Mouse (Mus musculus): Measurements from ENCODE around the gene Pkdrej. TPM values are rescaled to one million over a fixed set of nuclear protein-coding genes. Genes with fewer than 3 reads are reported as not detected.
"Not testable (repeated sequence)": the region's sequence is repeated elsewhere in the genome, so short reads cannot be mapped to it uniquely, and the experiment has no call there.

Pkdrej gene
- total RNA-seq, 2 experiments from 2014 or later, result 0.69 to 0.92 TPM

DNA sequence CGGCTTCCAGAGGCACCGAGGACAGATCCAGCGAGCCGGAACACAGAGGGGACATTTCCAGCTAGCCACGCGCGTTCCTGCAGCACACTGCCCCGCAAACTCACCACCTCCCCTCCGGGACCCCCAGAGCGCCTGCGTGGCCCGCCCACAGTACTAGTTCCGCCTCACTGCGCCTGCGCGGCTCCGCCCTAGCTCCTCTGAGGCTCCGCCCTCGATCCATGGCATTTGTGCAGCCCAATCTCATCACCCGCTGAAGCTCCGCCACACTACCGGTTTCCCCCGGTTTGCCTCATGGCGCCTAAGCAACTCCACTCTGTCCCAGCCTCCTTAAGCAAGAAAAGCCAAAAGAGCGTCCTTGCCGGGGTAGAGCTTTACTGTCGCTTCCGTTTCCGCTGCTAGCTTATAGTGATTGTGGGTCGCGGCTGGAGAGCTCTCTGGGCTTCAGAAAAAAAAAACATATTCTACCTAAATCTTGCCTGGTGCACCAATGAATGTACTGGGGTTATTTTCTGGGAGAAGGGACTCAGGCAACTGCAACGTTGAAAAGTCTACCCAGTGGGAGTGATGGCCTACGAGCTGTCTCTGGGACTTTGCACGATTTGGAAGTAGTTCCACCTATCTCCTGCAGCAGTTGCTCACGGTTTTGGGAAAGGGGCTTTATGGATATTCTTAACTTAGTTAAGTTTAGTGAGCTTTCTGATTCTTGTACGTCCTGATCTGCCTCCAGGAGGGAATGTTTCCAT lies 9.8 kb downstream of the Pkdrej start, which contains the start of gene Cdpf1:
Gene Cdpf1, minus strand, starts transcription at position 163 of the 743 bp plus-strand sequence.
- peak; percentile 99 for DNase-seq (ENCODE audit: low spot score in 2 of 2)
- intact Hi-C loops (cut with DNase I), result loop anchor here (1.0 to 5.0 kb wide), 2 partner anchors 21 to 74 kb away; partner anchors contain the start of gene Ttc38

DNA sequence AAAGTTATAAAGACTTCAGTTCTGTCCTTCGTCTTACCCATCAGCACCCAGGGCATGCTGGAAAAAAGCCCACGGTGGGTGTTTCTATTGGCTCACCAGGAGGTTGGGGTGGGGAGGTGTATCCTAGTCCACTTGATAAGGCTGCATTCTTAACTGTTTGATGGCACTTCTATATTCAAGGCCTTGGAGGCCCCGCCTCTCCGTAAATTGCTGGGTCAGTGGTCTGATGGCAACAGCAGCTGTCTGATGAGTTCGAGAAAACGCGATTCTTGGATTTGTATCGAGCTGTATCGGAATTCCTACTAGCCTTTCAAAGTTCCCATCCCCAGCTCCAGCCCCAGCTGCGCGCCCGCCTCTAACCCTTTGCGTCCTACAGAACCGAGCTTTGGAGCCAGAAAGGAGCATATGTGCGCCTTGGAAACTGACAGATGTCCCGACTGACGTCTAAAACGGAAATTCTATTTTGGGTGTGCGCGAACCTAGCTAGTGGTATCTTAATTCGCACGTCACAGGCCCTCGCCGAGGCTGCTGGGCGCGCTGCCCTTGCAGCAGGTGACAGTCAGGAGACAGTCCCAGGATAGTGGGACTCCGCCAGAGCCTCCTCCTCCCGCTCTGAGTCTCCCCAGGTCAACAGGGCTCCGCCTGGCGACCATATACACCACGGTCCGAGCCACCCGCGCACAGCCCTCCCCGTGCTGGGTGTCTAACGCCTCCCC lies 10.6 kb downstream of the Pkdrej start:
- intact Hi-C loops (cut with DNase I), result loop anchor here (1.0 to 5.0 kb wide), 2 partner anchors 21 to 74 kb away; partner anchors contain the start of gene Ttc38

DNA sequence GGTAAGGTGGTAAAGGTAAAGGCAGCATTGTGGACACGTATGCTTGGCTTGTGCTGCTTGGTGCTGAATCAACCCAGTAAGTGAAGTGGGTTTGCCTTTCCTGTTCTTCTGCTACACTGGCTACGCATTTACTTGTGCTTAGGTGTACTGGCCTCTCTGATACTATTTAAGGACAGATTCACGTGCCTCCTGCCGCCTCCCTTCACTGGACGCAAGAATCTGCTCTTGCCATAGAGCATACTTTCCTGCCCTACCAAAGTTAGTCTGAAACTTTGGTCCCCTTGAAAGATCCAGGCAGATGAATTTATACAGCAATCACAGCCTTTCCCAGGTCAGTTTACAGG lies 11.1 kb downstream of the Pkdrej start:
- intact Hi-C loops (cut with DNase I), result loop anchor here (5.0 kb wide), 1 partner anchor 73 kb away; no protein-coding TSS in a partner anchor
- DNase-seq (ENCODE audit: low spot score in 2 of 2), result peak; percentile 14 to 28

More for the DNA sequence above, 10.6 kb downstream of the Pkdrej start:
- DNase-seq (ENCODE audit: low spot score in 2 of 2), result peak; percentile 79 to 94

DNA sequence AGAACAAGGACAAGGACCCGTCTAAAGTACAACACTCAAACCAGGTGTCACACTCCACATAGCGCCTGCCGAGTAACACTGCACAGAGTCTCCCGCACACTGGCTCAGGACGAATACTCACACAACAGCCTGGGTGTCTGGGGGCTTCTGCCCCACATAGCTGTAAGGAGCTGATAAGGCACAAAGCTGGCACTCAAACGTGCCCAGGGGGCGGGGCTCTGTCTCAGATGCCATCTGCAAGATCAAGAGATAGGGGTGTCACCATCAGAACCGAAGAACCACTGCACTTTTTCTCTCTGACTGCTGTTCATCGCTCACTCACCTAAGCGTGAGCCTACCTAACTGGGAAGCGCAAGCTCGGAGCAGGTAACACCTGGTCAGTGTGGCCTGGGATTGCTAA lies 12.4 kb downstream of the Pkdrej start:
- DNase-seq (ENCODE audit: low spot score in 2 of 2), result no peak
- intact Hi-C loops (cut with DNase I), result no loop called here

DNA sequence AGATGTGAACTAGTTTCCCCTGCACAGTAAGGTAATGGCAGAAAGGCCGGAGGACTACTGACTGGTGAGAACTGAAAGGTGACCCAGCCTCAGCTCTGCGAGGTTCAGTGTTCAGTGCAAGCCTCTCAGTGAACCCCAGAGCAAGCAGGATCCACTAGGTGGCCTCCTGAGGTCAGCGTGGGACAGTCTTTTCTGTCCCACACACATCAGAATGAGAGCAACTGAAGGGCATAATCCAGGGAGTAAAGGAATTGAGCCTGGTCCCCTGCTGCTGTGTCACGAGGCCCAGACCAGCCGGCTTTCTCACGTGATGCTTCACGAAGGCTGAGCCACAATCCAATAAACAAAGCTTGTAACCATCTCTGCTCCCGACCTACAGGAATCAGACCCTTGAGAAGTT lies 13.1 kb downstream of the Pkdrej start:
- DNase-seq (ENCODE audit: low spot score in 2 of 2), result no peak
- intact Hi-C loops (cut with DNase I), result no loop called here

DNA sequence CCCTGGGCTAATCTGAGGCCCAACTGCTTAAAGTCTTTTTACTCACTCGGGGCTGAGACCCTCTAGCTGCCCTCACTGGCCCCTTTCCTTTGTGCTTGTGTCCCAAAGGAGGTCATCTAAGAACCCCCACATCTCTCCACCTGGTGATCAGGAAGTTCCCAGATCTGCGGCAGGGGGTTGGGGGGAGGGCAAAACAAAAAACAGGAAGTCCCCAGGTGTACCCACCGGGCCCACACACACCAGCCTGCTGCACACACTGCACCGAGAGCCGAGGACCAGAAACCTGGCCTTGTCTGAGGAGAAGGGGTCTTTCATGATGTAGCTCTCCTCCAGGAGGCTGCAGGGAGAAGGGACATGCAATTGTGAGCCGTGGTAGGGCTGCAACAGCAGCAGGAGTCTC lies 13.5 kb downstream of the Pkdrej start:
- no peak for DNase-seq (ENCODE audit: low spot score in 2 of 2)
- intact Hi-C loops (cut with DNase I), result no loop called here

DNA sequence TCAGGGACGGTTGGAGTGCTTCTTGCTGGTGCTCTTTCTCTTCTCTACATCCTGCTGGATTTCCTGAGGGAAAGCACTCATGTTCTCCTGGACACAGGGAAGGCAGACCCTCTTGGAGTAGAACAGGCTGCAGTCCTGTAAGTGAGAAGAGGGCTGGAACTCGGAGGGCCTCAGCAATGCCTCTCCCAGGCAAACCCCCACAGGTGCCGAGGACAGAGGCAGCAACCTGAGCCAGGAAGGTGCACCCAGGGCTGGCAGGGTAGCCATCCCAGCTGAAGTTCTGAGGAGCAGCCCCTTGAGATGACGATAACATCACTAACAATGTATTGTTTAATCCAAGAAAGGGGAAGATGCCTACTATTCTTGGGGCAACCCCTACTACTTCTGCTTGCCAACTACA lies 14.1 kb downstream of the Pkdrej start:
- DNase-seq (ENCODE audit: low spot score in 2 of 2), result no peak
- intact Hi-C loops (cut with DNase I), result no loop called here

DNA sequence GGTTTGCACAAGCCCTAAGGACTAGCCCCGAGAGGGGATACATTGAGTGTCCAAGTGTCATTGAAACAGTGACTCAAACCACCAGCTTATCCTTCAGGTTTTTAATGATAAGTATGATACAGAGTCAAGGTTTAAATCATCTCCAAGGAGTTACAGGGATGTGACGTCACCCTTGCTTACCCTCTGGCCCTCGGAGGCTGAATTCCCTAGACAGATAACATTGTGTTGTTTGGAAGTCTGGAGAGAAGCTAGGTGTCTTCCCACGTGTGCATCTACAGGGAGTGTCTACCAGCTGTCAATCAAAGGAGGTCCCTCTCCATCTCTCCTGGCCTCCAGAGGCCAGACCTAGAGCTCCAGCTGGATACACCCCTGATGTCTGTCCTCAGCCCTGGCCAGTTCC lies 14.6 kb downstream of the Pkdrej start:
- DNase-seq (ENCODE audit: low spot score in 2 of 2), result no peak
- intact Hi-C loops (cut with DNase I), result no loop called here

DNA sequence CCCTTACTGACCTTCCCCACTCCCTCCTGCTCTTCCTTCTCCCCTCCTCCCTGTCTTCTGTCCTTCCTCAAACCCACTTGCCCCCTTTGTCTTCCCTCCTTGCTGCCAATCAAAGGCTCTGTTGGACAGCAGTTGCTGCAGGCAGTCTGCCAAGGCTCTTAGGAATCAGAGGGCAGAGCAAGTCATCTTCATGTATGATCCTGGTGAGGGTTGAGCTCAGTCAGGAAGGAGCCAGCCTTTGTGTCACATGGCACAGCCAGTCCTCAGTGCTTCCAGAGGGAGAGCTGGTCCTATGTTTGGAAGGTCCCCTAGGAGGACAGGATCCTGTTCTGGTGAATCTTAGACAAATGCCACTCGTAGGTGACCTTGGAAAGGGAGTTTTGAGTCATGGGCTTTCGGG lies 18.6 kb downstream of the Pkdrej start:
- DNase-seq (ENCODE audit: low spot score in 2 of 2), result no peak
- intact Hi-C loops (cut with DNase I), result no loop called here

DNA sequence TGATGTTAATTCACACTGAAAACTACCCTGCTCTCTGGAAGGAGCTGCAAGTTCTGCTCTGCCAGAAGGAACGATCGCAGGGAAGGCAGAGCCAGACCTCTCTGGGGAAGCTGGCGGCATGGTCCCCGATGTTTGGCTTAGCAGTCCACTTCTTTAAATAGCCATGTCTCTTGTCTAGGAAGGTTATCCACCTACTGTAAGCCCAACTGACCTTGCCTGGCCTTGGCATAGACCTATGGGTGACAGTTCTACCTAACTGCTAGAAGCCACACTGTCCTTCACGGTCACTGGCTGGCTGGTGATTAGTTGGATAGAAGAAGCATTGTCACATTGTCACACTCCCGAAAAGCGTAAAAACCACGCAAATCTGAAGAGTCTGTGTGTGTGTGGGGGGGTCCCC lies 22.9 kb downstream of the Pkdrej start:
- no peak for DNase-seq (ENCODE audit: low spot score in 2 of 2)
- intact Hi-C loops (cut with DNase I), result loop anchor here (5.0 kb wide), 1 partner anchor 66 kb away; the partner anchor contains the start of gene Ppara

DNA sequence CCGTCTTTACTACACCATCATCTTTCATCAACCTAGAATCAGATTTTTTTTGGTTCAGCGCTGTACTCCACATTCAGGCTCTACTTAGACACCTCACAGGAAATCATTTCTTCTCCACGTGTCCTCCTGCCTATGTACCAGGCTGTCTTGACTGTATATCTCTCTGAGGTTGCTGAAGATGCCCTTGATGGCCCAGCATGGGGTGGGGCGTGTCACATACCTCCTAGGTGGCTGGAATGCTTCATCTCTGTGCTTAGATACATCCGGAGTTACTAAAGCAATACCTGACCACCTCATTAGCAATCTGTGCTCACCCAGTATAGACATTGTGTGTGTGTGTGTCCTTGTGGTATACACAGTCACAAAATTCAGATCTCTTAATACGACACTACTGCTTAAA lies 26.0 kb downstream of the Pkdrej start:
- intact Hi-C loops (cut with DNase I), result loop anchor here (5.0 kb wide), 1 partner anchor 63 kb away; the partner anchor contains the start of gene Ppara
- DNase-seq (ENCODE audit: low spot score in 2 of 2), result no peak

DNA sequence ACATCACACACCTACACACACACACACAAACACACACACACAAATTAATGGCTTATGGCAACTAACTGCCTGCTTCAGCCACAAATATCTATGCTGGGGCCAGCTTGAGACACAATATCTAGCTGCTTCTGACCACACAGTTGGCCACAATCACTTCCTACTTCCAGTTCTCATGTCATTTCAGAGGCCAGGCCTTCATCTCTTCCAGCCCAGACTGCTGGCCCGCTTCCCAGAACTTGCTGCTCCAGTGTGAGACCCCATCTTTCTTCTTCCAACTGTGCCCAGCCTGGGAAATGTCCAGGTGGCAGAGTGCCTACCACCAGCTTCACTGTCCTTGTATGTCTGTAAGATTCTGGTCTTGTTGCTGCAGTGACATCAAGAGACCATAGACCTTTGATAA lies 28.7 kb downstream of the Pkdrej start:
- intact Hi-C loops (cut with DNase I), result no loop called here
- no peak for DNase-seq (ENCODE audit: low spot score in 2 of 2)

DNA sequence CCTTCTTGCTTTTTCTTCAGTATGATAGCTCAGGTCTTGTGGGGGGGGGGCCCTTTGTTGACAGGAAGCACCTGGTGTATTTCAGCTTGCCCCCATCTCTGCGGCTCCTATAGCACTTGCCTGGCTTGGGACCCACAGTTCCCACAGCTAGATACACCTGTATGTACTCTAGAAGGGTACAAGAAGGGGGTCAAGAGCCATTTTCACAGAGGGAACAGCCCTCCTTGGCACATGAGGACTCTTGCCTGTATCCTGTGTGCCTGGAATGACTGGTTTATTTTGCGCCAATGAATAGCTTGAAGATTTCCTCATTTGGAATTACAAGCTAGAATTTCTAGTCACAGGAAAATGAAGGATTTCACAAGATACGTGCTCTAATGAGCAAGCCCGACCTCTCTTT lies 30.1 kb downstream of the Pkdrej start:
- intact Hi-C loops (cut with DNase I), result no loop called here
- no peak for DNase-seq (ENCODE audit: low spot score in 2 of 2)

DNA sequence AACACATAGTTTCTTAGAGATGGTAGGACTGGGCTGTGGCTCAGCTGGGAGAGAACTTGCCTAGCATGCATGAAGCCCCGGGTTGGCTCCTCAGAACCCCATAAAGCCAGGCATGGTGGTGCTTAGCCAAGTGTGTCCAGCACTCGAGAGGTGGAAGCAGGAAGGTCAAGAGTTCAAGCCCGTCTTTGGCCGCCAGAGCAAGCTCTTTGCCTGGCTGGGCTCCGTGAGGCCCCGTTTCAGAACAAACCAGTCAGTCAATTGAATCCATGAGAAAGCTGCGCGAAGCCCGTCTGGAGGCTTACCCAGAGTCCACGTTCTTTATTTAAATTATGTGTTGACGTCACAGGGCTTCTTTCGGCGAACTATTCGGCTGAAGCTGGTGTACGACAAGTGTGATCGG lies 32.9 kb downstream of the Pkdrej start:
- intact Hi-C loops (cut with DNase I), result no loop called here
- DNase-seq (ENCODE audit: low spot score in 2 of 2), result no peak

DNA sequence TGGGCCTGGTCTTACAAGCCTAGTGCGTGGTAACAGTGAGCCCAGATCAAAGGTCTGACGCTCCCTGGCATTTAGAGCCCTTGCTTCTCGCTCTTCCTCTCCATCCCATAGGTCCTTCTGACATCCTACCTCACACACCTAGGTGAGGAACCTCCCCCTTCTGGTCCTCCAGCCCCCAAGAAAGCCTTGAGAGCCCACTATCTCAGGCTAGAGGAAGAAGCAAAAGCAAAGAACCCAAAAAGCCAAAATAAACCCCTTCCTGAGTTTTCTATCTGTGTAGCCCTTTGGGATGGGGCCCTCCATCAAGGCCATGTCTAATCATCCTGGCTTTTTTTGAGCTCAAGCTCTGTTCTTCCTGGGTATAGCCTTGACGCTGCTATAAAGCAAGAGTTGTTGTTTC lies 33.5 kb downstream of the Pkdrej start:
- DNase-seq (ENCODE audit: low spot score in 2 of 2), result no peak
- intact Hi-C loops (cut with DNase I), result no loop called here

DNA sequence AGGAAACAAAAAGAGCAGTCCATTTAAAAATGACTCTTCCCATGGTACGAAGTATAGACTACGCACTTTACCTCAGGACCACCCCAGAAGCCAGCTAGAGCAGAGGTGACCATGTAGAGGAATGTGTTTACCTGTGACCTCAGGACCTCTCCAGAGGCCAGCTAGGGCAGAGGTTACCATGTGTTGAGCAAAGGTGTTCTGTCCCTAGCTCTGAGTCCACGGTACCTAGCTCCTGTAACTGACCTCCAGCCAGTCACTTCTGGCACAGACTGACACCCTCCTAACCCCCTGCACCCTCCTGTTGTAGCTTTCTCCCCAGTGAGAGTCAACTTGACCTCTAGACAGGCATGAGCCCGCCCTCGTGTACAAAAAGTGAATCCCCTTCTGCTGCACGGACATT lies 34.1 kb downstream of the Pkdrej start:
- intact Hi-C loops (cut with DNase I), result no loop called here
- no peak for DNase-seq (ENCODE audit: low spot score in 2 of 2)

DNA sequence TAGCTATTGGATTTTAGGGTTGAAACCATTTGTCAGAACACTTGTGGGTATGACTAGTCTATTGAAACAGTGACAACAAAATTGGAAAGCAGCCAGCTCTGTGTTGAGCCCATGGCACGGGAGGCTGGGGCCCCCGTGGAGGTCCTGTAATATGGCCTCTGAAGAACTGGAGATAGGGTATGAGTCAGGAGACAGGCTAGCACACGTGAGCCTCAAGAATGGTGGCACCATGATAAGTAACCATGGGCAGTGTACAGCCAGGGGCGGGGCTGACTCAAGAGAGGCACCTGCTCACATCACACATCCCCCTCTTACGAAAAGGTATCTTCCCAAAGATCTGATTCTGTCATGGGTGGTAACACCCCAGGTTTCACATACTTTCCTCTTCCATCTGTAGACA lies 34.8 kb downstream of the Pkdrej start:
- intact Hi-C loops (cut with DNase I), result no loop called here
- DNase-seq (ENCODE audit: low spot score in 2 of 2), result no peak

DNA sequence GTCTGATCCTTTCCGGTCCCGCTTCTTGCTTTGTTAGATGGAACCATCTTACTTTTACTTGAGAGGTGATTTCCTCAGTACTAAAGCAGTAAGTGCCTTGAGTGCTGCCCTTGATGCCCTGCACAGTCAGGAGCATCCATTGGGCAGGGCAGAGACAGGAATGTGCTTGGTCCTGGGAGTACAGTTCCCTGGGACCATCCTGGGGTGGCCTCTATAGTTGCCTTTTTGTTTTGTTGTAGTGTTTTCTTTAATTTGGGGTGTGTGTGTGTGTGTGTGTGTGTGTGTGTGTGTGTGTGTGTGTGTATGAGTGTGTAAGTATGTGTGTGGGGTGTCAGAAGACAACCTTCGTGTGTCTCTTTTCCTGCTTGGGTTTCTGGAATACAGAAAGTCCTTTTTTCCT lies 37.2 kb downstream of the Pkdrej start:
- DNase-seq (ENCODE audit: low spot score in 2 of 2), result no peak
- intact Hi-C loops (cut with DNase I), result no loop called here

DNA sequence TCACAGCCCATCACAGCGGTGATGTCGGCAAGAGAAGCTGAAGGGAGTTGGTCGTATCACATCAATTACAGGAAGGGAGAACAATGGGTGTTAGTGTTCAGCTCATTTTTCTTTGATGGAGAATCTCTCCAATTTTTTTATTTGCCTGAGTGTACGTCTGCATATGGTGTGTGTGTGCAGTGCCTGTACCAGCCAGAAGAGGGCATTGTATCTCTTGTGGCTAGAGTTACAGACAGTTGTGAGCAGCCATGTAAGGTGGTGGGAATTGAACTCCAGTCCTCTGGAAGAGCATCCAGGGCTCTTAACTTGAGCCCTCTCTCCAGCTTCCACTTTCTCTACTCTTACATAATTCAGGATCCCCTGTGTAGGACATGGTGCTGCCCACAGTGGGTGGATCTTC lies 38.4 kb downstream of the Pkdrej start:
- intact Hi-C loops (cut with DNase I), result no loop called here
- no peak for DNase-seq (ENCODE audit: low spot score in 2 of 2)

DNA sequence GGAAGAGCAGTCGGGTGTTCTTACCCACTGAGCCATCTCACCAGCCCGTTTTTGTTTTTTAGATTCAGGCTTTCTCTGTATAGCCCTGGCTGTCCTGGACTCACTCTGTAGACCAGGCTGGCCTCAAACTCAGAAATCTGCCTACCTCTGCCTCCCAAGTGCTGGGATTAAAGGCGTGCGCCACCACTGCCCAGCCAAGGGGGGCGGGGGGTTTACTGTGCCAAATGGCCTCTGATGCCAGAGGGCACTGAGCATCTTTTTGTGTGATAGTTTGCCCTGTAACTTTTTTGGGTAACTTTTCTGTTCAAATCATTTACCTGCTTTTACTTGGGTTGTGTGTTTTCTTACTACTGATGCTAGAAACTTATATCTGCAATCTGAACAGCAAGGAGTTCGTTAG lies 42.6 kb downstream of the Pkdrej start:
- DNase-seq (ENCODE audit: low spot score in 2 of 2); intact Hi-C loops (cut with DNase I): not testable (repeated sequence)

DNA sequence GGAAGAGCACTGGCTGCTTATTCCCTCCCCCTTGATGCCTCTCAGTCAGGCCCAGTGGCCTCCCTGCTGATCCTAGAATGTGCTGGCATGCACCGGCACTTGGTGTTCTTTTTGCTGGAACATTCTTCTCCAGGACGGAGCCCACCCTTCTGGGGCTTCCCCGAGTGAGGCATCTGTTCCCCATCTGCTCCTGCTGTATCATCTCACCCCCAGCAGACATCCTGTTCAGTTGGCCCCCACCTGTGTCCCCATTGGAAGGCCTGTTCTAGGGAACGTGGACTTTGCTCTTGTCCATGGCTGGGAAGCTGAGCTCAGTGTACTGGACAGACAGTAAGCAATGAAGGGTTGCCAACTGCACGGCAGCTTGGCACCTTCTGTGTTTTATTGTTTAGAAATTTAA lies 44.8 kb downstream of the Pkdrej start:
- no peak for DNase-seq (ENCODE audit: low spot score in 2 of 2)
- intact Hi-C loops (cut with DNase I), result no loop called here
